19 mouse cellular contexts compared by ENCODE assay signal in the genomic region with DNA sequence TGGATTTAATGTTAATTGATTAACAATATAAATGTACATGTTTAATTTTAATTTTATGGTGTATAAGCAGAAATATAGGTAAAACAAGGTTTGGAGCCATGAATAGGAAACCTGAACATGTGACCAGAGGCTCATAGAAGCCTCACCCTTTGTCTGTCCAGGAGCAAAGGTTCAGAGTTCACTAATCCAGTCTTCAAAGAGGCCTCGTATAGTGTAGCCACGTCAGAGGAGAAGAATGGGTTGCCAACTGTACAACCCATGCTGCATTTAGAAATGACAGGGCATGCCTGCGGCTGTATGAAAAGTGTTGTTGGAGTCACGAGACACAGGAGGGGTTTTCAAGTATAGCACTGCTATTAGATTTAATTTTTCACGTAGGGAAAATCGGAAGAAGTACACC.
A peak's percentile ranks its signal among the peaks of the same experiment; 100 is the strongest.
DNase-seq lines count a peak whose midpoint lies in the region; ATAC-seq lines count a peak whose summit lies in the region.
"Had no signal": no experiment of that assay in that cellular context is flagged by ENCODE, and none has a peak within 500 bp of the region (broad histone marks: within the 10 kb centered on the region; RNA-seq: fewer than 3 reads in every experiment).

No protein-coding gene starts in this region.

- intact Hi-C loops in left cerebral cortex, postnatal 4 days (cut with DNase I): no loop called here

- DNase-seq in forebrain, embryonic 11.5 days (ENCODE audit: low spot score): no peak
- no peak for DNase-seq in forebrain, embryonic 14.5 days (ENCODE audit: low spot score)
- DNase-seq in midbrain, embryonic 10.5 days (ENCODE audit: low spot score): no peak
- DNase-seq in midbrain, embryonic 14.5 days: no peak
- DNase-seq in left cerebral cortex, postnatal 4 days: no peak
- DNase-seq: adrenal gland, postnatal 14 days; cerebellum, adult 8-10 months; cerebellum, postnatal 36 days; kidney, adult 9 months; kidney, postnatal 14 days; lung, postnatal 4 days; right cerebral cortex, postnatal 25 days; thymus, postnatal 36 days had no signal

- H3K4me1 ChIP-seq in forebrain, embryonic 11.5 days (replicated peaks; ENCODE audit: control insufficient read depth, insufficient read depth, low read length): peaks cover 14% of the 10 kb centered on the region; the same call in 1 of the 2 replicates
- no peaks in the 10 kb centered on the region; the same call in none of the 2 replicates for H3K4me1 ChIP-seq in forebrain, embryonic 14.5 days (ENCODE audit: control insufficient read depth, insufficient read depth, low read length)
- peaks cover 41% of the 10 kb centered on the region for H3K4me1 ChIP-seq in midbrain, embryonic 10.5 days
- peaks cover 18% of the 10 kb centered on the region for H3K4me1 ChIP-seq in midbrain, embryonic 16.5 days (ENCODE audit: control insufficient read depth, insufficient read depth, low read length)
- H3K4me1 ChIP-seq in intestine, embryonic 15.5 days (replicated peaks): 0 out of 2 replicates have a peak, but pooled peaks cover 6% of the 10 kb centered on the region
- H3K4me1 ChIP-seq in midbrain, embryonic 14.5 days (ENCODE audit: control insufficient read depth, insufficient read depth, low read length): peaks cover 51% of the 10 kb centered on the region
- H3K4me1 ChIP-seq: embryonic facial prominence, embryonic 15.5 days had no signal

- H3K36me3 ChIP-seq in forebrain, embryonic 11.5 days (ENCODE audit: control insufficient read depth, insufficient read depth, low read length): no peaks in the 10 kb centered on the region
- no peaks in the 10 kb centered on the region for H3K36me3 ChIP-seq in forebrain, embryonic 14.5 days (ENCODE audit: control insufficient read depth, insufficient read depth, low read length)
- H3K36me3 ChIP-seq in midbrain, embryonic 10.5 days: no peaks in the 10 kb centered on the region
- H3K36me3 ChIP-seq in midbrain, embryonic 16.5 days (ENCODE audit: control insufficient read depth, insufficient read depth, low read length): no peaks in the 10 kb centered on the region
- H3K36me3 ChIP-seq in intestine, embryonic 15.5 days: no peaks in the 10 kb centered on the region
- H3K36me3 ChIP-seq in midbrain, embryonic 14.5 days (ENCODE audit: control insufficient read depth, insufficient read depth, low read length): no peaks in the 10 kb centered on the region
- H3K36me3 ChIP-seq: embryonic facial prominence, embryonic 15.5 days; limb, embryonic 13.5 days had no signal

- peak overlapping the region; percentile 31; the same call in 1 of the 2 replicates for H3K27ac ChIP-seq in forebrain, embryonic 11.5 days (ENCODE audit: low read depth, low read length)
- H3K27ac ChIP-seq in forebrain, embryonic 14.5 days (ENCODE audit: low read depth, low read length): no peak overlapping the region
- H3K27ac ChIP-seq in midbrain, embryonic 10.5 days (replicated peaks): peak overlapping the region; percentile 80
- H3K27ac ChIP-seq in midbrain, embryonic 16.5 days (ENCODE audit: low read length): no peak overlapping the region
- 0 out of 2 replicates have a peak overlapping the region, but pooled peaks have one; percentile 4 for H3K27ac ChIP-seq in intestine, embryonic 15.5 days
- peak overlapping the region; percentile 61; the same call in 1 of the 2 replicates for H3K27ac ChIP-seq in midbrain, embryonic 14.5 days (replicated peaks; ENCODE audit: low read depth, low read length)
- H3K27ac ChIP-seq: embryonic facial prominence, embryonic 15.5 days; limb, embryonic 13.5 days; liver, embryonic 14.5 days had no signal

- no peak overlapping the region for H3K4me3 ChIP-seq in forebrain, embryonic 11.5 days (ENCODE audit: low read depth, low read length)
- H3K4me3 ChIP-seq in forebrain, embryonic 14.5 days (ENCODE audit: low read depth, low read length): no peak overlapping the region
- H3K4me3 ChIP-seq in midbrain, embryonic 10.5 days: no peak overlapping the region
- H3K4me3 ChIP-seq in midbrain, embryonic 16.5 days (ENCODE audit: low read depth, low read length): no peak overlapping the region
- H3K4me3 ChIP-seq in intestine, embryonic 15.5 days (replicated peaks): no peak overlapping the region
- no peak overlapping the region for H3K4me3 ChIP-seq in midbrain, embryonic 14.5 days (replicated peaks; ENCODE audit: low read depth, low read length)
- H3K4me3 ChIP-seq: embryonic facial prominence, embryonic 15.5 days; limb, embryonic 13.5 days had no signal

- H3K9me3 ChIP-seq in forebrain, embryonic 11.5 days (ENCODE audit: control insufficient read depth, low read length): no peaks in the 10 kb centered on the region
- no peaks in the 10 kb centered on the region for H3K9me3 ChIP-seq in forebrain, embryonic 14.5 days (replicated peaks; ENCODE audit: control insufficient read depth, low read length)
- H3K9me3 ChIP-seq in midbrain, embryonic 10.5 days (replicated peaks): no peaks in the 10 kb centered on the region
- no peaks in the 10 kb centered on the region for H3K9me3 ChIP-seq in midbrain, embryonic 16.5 days (replicated peaks; ENCODE audit: control insufficient read depth, low read length, poor library complexity, severe bottlenecking)
- H3K9me3 ChIP-seq in intestine, embryonic 15.5 days: no peaks in the 10 kb centered on the region
- H3K9me3 ChIP-seq in midbrain, embryonic 14.5 days (ENCODE audit: control insufficient read depth, low read length): 0 out of 2 replicates have a peak, but pooled peaks cover 2% of the 10 kb centered on the region
- H3K9me3 ChIP-seq: embryonic facial prominence, embryonic 15.5 days; limb, embryonic 13.5 days had no signal

- H3K4me2 ChIP-seq in forebrain, embryonic 11.5 days (ENCODE audit: low read depth, low read length, severe bottlenecking): no peak overlapping the region
- no peak overlapping the region for H3K4me2 ChIP-seq in forebrain, embryonic 14.5 days (ENCODE audit: low read length)
- H3K4me2 ChIP-seq in midbrain, embryonic 16.5 days (ENCODE audit: low read length): no peak overlapping the region
- H3K4me2 ChIP-seq in intestine, embryonic 15.5 days (replicated peaks): no peak overlapping the region
- no peak overlapping the region for H3K4me2 ChIP-seq in midbrain, embryonic 14.5 days (ENCODE audit: low read length)
- H3K4me2 ChIP-seq: embryonic facial prominence, embryonic 15.5 days; limb, embryonic 13.5 days had no signal

- H3K9ac ChIP-seq in forebrain, embryonic 11.5 days (ENCODE audit: low read length): no peak overlapping the region
- H3K9ac ChIP-seq in forebrain, embryonic 14.5 days (ENCODE audit: low read length): no peak overlapping the region
- H3K9ac ChIP-seq in midbrain, embryonic 16.5 days (ENCODE audit: low read depth, low read length): no peak overlapping the region
- no peak overlapping the region for H3K9ac ChIP-seq in intestine, embryonic 15.5 days
- H3K9ac ChIP-seq in midbrain, embryonic 14.5 days (replicated peaks; ENCODE audit: low read length): no peak overlapping the region
- H3K9ac ChIP-seq: embryonic facial prominence, embryonic 15.5 days; limb, embryonic 13.5 days; liver, embryonic 14.5 days had no signal

- no peaks in the 10 kb centered on the region for H3K27me3 ChIP-seq in forebrain, embryonic 11.5 days (ENCODE audit: control insufficient read depth, insufficient read depth, low read length)
- H3K27me3 ChIP-seq in forebrain, embryonic 14.5 days (replicated peaks; ENCODE audit: control insufficient read depth, insufficient read depth, low read length): no peaks in the 10 kb centered on the region
- H3K27me3 ChIP-seq in midbrain, embryonic 10.5 days (ENCODE audit: low read depth, poor library complexity, severe bottlenecking): no peaks in the 10 kb centered on the region
- no peaks in the 10 kb centered on the region for H3K27me3 ChIP-seq in midbrain, embryonic 16.5 days (ENCODE audit: control insufficient read depth, insufficient read depth, low read depth, low read length)
- H3K27me3 ChIP-seq in intestine, embryonic 15.5 days (replicated peaks): no peaks in the 10 kb centered on the region
- no peaks in the 10 kb centered on the region for H3K27me3 ChIP-seq in midbrain, embryonic 14.5 days (ENCODE audit: control insufficient read depth, insufficient read depth, low read length)
- H3K27me3 ChIP-seq: embryonic facial prominence, embryonic 15.5 days; limb, embryonic 13.5 days had no signal

- no peak for ATAC-seq in forebrain, embryonic 11.5 days (replicated peaks; ENCODE audit: low FRiP score)
- no peak for ATAC-seq in forebrain, embryonic 14.5 days
- ATAC-seq in midbrain, embryonic 16.5 days: no peak
- ATAC-seq in intestine, embryonic 15.5 days: peak; percentile 89
- ATAC-seq in midbrain, embryonic 14.5 days (ENCODE audit: low FRiP score, low TSS enrichment): no peak
- ATAC-seq in megakaryocyte, adult 5-6 weeks (ENCODE audit: poor library complexity, severe bottlenecking): no peak

- WGBS in forebrain, embryonic 11.5 days: 64% methylated on average over 6 of the region's 6 CpGs
- WGBS in forebrain, embryonic 14.5 days: 54% methylated on average over 6 of the region's 6 CpGs
- 67% methylated on average over 6 of the region's 6 CpGs for WGBS in midbrain, embryonic 10.5 days
- WGBS in midbrain, embryonic 16.5 days: 51% methylated on average over 6 of the region's 6 CpGs
- WGBS in intestine, embryonic 15.5 days: 56% methylated on average over 6 of the region's 6 CpGs
- 50% methylated on average over 6 of the region's 6 CpGs for WGBS in midbrain, embryonic 14.5 days

Comparison
In these comparisons a context has a peak if more than half of its experiments do, and no peak if none do; other contexts are left out.
1. H3K27ac ChIP-seq: peak in forebrain, embryonic 11.5 days (single experiment), midbrain, embryonic 10.5 days (single experiment), intestine, embryonic 15.5 days (single experiment) and midbrain, embryonic 14.5 days (single experiment); none in forebrain, embryonic 14.5 days (single experiment) and midbrain, embryonic 16.5 days (single experiment).